Mouse (Mus musculus) adrenal gland, adult 18-20 months (tissue): Measurements from ENCODE around the gene Maats1. TPM values are rescaled to one million over a fixed set of nuclear protein-coding genes. Genes with fewer than 3 reads are reported as not detected.

ENCODE experiments used
- DNase-seq, 2 experiments: peaks; one replicate each; pipeline ENCODE4 v3.0.0; 2021 to 2022; ENCODE audit warnings: low spot score in 2 of 2
- total RNA-seq, 2 experiments: library from RNA; stranded (reverse); gene quantifications; 1 replicate in 1 of 2; 2 replicates in 1 of 2; pipeline ENCODE4 v1.2.3; 2021

Maats1 gene
- total RNA-seq, 2 experiments from 2014 or later, result 0.22 to 0.30 TPM

DNA sequence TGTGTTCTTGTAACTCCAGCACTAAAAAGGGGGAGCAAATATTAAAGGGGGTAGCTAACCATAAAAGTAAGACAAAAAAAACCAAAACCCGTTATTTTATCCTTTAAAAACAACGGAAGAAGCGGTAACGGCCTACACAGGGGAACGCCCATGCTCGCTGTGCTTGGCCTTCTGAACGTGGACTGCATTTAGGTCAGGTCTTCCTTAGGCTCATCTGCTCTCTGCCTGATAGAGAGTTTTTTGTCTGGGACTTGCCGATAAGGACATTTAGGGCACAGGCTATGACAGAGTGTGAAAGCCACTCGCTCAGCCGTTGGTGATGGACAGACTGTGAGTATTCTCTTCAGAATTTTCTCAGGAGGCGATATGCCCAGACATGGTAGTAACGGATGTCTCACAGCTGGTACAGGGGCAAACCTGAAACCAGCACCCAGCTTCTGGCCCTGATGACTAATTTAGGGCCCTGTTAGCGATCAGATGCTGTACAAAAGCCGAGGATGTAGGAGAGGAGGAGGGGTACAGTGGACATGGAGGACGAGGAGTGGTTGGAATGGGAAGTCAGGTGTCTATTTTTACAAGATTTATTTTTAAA is 29.9 kb upstream of the Maats1 start:
- no peak for DNase-seq

DNA sequence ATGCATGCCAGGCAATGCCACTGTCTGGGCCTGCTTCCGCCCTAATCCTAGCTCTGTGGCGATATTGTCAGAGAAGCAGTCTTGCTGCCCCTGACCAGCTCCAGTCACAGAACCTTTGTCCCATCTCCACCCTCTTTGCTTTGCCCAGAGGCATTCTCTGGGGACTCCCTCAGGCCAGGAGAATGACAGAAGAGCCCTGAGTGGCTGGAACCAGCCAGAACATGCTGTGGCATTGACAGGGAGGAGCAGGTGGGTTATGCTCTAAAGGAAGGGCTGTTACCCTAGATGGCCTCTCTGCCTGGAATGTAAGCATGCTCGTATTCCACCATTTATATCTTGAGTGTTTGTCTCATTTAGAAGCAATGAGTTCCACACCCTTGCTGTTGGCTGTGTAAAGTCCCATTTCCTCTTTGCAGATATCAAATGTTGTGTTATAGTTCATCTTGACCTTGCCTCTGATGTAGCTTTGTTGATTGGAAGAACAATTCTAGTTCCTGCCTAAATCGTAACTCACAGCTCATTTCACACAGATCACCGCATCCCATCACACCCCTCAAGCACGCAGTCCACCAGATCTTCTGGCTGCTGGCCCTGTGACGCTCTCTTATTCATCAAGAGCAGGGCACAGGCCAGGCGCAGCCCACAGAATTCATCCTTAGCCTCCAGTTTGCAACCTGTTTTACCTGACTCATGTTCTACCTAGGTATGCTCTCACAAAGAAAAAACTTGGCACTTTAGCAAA is 28.9 kb upstream of the Maats1 start:
- no peak for DNase-seq

DNA sequence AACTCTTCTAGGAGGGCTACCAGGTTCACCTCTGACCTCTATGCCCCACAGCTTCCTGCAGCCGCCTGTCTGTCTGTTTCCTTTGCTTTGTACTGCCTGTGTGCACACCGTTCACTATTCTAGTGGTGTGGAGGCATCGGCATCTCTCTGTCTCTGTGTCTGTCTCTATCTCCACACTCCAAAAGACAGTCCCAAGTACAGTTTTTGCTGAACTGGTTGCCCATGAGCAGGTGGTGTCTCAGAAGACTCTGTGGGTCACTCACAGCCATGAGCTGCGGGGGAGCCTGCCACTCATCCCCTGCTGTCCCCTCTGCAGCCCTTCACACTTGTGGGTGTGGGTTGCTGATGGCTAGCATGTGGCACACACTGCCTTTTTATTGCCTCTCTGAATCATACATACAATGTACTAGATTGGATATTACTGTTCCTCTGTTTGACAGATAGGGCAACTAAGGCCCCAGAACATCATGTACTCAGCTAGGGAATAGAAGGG is 28.1 kb upstream of the Maats1 start:
- DNase-seq, result no peak

DNA sequence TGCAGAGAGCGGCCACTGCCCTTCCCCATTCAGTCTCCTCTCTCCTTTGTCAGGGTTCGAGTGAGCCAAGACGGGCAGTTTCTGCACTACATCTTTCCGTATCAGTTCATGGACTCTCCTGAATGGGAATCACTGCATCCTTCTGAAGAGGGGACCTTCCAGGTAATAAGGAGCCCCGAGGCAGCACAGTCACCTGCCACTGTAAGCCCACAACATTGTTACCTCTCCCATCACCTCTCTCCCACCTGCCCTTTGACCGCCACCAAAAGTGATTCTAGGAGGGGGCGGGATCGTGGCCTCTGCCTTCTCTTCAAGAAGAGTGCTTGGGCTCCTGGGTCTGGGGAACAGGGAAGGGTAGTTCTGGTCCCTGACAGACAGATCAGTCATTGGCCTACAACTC is 27.5 kb upstream of the Maats1 start:
- DNase-seq, result no peak

DNA sequence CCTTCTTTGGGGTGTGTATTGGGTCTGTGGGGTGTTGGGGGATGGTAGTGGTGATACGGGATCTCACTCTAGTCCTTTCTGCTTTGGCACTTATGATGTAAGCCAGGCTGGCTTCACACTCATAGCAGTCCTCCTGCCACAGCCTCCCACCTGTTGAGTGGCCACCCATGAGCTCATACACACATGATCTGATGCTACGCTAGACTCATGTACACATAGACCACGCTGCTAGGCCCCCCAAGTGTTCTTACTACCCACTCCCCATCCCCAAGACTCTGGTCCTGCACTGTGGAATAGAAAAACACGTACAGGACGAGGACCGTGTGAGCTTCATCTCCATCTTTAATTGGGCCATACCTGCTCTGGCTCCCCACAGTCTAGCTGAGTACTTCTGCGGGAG is 27.1 kb upstream of the Maats1 start:
- DNase-seq, result no peak

DNA sequence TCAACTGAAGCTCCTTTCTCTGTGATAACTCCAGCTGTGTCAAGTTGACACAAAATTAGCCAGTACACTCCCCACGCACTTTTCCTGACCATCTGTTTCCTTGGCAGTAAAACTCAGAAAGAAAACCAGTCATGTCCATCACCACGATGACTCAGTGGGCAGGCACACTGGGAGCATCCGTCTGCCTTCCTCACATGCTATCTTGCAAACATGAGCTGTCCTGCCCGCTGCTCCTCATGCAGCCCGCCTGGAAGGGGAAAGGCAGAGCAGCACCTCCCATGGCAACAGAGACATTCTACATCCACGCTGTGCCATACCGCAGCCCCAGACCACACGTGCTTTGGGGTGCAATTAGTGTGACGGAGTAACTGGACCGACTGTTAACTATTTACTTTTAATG is 26.4 kb upstream of the Maats1 start:
- no peak for DNase-seq

DNA sequence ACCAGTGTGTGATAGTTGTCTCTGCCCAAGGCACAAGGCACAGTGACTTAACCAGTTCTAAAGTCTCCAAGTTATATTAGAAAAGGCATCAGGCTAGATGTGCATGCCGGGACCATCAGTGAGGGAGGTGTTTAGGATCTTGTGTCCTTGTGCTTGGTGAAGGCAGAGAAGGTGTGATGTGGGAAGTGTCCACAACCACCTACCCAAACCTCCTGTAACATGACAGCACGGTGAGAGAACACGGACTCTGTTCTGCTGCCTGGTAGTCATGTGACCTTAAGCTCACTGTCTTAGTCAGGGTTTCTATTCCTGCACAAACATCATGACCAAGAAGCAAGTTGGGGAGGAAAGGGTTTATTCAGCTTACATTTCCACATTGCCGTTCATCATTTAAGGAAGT is 24.3 kb upstream of the Maats1 start:
- DNase-seq, result no peak

DNA sequence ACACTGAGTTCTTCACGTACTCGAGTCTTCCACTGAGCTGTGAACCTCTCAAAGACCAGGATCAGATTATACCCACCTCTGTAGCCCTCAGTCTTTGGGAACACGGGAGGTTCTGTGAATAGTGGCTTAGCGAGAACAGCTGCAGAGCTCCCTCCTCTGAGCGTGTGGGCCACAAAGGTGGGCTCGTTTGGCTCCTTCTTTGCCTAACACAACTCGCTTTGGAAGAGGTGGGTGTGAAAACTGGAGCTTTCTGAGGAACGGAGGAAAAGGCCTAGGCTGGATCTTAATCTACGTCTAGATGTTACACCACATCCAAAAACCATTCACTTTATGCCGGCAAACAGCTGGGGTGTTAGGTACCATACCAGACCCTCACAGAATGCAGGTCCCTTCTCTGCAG is 23.4 kb upstream of the Maats1 start:
- no peak for DNase-seq

DNA sequence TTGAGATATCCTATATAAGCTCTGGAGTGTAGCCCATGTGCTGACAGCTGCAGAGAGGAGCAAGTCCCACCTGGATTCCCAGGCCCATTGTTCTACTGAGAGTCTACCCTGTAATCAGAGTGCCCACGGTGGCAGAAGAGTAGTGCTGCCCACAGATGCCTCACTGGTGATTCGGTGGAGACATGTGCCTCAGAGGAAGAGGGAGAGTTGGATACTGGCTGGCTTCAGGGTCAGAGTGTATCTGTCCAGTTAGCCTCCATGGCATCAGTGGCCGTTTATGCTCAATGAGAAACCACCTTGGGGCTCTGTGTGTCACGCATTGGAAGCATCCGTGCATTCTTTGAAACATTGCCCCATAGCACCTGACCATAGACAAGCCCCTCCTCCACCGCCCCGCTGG is 21.7 kb upstream of the Maats1 start:
- DNase-seq, result no peak

DNA sequence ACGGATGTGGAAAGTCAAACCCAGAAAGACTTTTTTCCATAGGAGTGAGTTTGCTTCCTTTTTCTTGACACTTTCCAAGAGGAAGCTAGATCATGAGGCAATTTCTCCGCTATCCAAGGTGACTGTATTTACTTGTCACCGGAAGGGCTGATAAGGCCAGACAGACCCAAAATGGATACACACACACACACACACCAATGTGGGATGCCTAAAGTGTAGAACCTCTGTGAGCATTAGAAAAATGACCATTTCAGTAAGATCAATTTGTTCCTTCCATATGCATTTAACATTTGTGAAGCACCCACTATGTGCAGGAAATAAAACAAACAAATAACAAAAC is 21.3 kb upstream of the Maats1 start:
- DNase-seq, result no peak

DNA sequence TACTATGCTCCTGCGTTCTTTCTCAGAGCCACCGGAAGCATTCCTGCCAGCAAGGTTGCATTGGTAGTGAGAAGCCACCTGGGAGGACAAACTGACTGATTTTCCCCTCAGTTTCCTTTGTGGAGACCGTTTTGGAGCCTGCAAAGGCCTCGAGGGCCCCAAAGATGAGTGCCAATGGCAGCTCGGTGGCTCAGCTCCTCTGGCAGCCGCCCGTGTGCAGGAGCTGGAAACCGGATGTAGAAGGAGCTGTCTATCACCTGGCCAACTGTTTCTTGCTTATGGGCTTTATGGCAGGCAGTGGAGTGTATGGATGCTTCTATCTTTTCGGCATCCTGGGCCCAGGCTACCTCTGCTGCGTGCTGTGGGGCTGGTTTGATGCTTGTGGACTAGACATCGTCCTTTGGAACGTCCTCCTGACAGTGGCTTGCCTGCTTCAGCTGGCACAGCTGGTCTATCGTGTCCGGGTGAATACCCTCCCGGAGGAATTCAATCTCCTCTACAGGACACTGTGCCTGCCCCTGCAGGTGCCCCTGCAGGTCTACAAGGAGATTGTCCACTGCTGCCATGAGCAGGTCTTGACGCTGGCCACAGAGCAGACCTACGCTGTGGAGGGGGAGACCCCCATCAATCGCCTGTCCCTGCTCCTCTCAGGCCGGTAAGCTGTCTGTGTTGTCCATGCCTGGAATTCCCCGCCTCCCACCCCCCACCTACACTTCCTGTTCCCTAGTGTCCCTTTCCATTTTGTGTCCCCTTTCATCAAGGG is 20.7 kb upstream of the Maats1 start:
- no peak for DNase-seq

DNA sequence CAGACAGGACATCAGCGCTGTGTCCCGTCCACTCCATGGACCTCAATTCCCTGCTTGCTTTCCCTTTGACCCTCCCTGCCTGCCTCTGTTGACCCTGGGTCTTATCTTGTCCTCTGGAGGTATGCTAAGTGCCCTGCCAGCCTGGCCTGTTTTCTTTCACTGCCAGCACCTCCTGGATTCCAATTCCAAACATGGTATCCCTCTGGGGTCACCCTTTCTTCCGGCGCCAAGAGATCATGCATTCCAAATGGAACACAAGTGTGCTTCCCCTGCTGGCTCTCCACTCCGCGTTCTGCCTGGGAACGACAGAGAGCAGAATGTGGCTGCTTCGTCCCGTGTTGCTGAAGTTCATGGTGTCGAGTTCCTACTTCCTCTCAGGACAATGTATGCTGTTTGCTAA is 20.0 kb upstream of the Maats1 start, which contains the start of gene Popdc2:
TSS of gene Popdc2 (plus strand) at position 277 of the 400 bp plus-strand sequence.
- no peak for DNase-seq

DNA sequence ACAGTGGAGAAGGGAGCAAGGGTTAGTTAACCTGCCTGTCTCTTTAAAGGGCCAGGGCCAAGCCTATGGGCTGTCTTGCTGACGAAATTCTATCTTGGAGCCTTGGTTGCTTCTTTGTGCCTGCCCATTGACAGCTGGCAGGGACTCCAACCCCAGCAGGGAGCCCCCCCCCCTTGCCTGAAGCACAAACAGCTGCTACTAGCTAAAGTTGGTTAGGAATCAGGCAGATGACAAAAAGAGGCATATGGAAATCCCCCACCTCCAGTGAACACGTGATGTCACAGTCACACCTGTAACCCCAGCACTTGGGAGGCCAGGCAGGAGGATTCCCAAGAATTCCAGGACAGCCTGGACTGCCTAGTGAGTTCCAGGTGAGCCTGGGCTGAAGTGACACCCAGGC is 18.4 kb upstream of the Maats1 start:
- no peak for DNase-seq

DNA sequence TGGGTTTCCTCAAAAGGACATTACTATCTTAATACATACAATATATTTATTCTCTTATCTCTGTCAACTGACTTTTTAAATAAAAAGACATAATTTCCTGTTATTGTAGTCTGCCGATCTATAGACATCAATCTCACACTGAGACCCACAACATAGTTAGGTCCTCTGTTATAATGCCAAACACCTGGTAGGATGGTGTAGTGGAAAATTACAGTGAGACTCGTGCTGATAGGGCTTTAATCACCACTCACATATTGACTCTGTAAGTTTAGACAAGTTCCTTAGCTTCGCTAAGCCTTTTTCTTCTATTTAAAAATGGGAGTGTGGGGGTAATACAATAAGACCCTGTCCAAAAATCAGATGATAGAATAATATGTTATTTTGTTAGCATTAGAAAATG is 17.9 kb upstream of the Maats1 start:
- no peak for DNase-seq

DNA sequence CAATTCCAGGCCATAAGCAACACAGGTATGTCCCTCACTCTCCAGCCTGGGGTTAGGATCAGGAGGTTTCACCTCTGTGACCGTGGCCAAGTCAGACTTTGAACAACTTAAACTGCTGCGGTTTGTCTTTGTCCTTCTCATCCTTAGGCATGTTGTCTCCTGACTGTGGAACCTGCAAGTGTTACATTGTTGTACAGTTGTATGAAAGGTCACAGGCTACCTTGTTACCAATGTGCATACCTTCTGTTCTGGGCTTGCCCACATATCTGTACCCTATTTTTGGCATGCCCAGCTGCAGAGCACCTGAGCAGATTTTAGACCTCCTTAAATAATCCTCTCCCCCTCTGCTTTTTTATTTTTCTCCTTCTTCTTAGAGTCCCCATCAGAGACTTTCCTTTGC is 17.3 kb upstream of the Maats1 start:
- no peak for DNase-seq

DNA sequence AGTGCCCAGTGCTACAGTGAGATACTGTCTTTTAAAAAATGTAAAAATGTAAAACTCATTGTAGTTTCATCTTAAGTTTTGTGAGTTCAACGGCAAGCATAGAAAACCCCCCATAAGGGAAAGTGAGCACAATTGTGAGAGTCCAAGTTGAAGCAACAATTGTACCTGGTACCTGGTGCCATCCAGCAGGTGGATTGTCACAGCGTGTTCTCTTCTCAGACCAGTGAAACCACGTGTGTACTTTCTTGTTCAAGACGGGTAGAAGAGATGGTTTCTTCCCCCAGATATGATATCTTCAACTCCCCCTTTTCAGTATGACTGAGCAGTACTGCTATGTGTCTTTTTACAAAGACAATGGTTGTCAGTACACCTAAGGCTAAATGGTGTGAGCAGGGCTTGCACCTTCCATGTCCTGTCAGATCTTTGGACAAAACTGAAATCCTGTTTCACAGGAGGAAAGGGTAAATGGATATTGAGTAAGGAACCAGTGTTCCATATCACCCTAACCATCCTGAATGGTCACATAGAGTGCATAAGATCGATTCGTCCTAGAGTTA is 16.4 kb upstream of the Maats1 start:
- no peak for DNase-seq

DNA sequence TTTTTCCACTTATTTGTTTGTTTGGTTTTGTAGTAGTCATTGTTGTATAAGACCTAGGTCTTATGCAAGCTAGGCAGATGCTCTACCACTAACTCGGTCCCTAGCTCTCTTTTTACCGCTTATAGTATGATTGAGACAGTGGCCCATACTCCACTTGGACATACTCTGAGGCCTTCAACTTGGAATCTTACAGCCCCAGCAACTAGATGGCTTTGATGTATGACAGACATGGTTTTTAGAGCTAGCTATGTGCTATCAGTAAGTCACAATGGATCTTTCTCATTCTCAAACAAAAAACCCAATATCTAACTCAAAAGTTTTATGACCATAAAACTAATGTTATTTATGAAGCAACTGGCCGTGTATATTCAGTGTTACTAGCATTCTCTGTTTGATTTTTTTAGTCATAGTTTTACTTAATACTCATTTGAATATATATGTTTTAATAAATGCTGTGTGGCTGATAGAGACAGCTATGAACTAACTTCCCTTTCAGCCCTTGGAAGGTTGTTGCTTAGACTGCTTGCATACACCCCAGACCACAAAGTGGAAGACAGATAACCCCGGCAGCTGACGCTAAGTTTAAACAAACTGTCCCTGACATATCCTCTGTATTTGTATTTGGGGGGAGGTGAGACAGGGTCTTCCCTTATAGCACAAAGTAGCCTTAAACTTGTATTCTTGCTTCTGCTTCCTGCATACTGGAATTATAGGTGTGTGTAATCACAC is 12.4 kb upstream of the Maats1 start:
- no peak for DNase-seq

DNA sequence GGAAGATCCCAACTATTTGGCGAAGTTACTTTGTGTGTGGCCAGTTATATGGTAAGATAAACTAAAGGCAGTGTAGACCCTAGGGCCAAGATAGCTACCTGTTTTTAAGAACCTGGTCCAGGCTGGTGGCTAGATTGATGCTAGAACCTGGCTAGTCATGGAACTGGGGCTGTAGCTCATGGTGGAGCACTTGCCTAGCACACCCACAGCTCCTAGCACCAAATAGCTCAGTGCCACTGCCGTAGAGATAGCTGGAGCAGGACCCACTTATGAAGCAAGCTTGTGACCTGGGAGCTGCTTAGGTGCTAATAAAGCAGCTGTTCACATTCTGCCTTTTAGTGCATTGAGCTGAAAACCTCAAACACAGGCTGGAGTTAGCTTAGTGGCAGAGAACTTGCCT is 11.7 kb upstream of the Maats1 start:
- no peak for DNase-seq

DNA sequence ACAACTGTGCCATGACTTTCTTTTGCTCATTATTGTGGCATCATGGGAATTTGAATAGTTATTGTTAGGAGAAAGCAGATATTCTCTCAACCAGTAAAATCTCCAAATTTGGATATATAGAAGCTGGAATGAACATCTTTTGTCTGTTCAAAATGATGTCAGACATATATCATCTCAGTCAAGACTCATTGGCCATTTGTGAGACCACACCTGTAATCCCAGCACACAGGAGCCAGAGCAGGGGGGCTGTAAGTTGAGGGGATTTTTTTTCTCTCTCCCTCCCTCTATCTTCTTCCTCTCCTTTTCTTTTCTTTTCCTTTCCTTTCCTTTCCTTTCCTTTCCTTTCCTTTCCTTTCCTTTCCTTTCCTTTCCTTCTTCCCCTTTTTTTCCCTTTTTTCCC is 10.9 kb upstream of the Maats1 start:
- DNase-seq, result no peak

DNA sequence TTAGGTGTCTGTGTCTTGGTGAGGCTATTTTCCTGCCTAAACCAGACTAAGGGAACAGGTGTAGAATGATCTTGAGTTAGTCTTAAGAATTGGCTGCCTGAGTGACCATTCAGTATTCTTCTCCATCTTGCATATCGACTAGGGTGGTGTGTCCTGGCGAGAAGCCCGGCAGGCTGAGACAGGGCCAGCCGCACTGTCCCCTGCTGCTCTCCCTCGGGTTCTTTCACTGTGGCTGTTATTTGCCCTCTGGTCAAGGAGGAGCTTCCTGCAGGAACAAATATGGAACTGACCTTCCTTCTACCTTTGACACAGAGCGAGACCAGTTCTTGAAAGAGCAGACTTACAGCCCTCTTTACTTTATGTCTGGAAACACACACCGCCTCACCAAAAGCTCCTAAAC is 10.1 kb upstream of the Maats1 start:
- no peak for DNase-seq

DNA sequence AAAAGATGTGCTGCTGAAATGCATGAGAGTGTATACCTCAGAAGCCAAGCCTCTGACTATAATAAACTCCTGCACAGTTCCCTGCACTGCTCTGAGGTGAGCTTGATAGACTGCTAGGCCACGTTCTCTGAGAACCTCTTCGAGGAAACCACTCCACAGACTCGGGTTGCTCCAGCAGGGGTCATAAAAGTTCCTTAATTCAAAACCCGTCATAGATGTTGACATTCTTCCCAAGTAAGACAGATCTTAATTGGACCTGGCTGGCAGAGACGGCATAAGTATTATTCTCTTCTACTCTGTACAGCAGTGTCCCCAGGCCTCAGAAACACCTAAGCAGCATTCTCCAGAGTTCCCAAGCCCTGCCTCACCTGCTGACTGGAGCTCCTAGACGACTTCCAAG is 9.0 kb upstream of the Maats1 start:
- no peak for DNase-seq
